Mouse (Mus musculus): ENCODE results near the gene Raver1. TPM values are rescaled to one million over a fixed set of nuclear protein-coding genes. Genes with fewer than 3 reads are reported as not detected.

Raver1 gene
- polyA plus RNA-seq, 1 experiment from 2014 or later = 64.2 TPM

GRCm38 (mm10) chr9:21026849-21027248 lies 65.0 kb downstream of the Raver1 start:
- H3K27ac ChIP-seq (replicated peaks; ENCODE audit: low read depth, low read length) = no peak overlapping the region
- ATAC-seq (ENCODE audit: low read depth) = no peak
- no peak overlapping the region for H3K4me3 ChIP-seq (ENCODE audit: low read depth, low read length)
- H3K4me2 ChIP-seq (ENCODE audit: low read depth, low read length) = no peak overlapping the region
- DNase-seq (ENCODE audit: low spot score) = no peak
- H3K27me3 ChIP-seq (replicated peaks; ENCODE audit: control insufficient read depth, insufficient read depth, low read length) = peaks cover 29% of the 10 kb centered on the region
- H3K4me1 ChIP-seq (ENCODE audit: control insufficient read depth, insufficient read depth, low read length) = peaks cover 18% of the 10 kb centered on the region
- no peaks in the 10 kb centered on the region for H3K36me3 ChIP-seq (ENCODE audit: control insufficient read depth, insufficient read depth, low read length)
- WGBS = 82% methylated on average over 12 of the region's 12 CpGs
- no peaks in the 10 kb centered on the region for H3K9me3 ChIP-seq (ENCODE audit: control insufficient read depth, low read length)
- no peak overlapping the region for H3K9ac ChIP-seq (ENCODE audit: low read depth, low read length)

- Histone ChIP-seq H3K4me3 (ENCODE audit: low read depth, low read length) (no peak overlapping the region), H3K4me2 (ENCODE audit: low read depth, low read length) (no peak overlapping the region), H3K9me3 (ENCODE audit: control insufficient read depth, low read length) (no peaks in the 10 kb centered on the region), H3K36me3 (ENCODE audit: control insufficient read depth, insufficient read depth, low read length) (no peaks in the 10 kb centered on the region), H3K4me1 (ENCODE audit: control insufficient read depth, insufficient read depth, low read length) (peaks cover 12% of the 10 kb centered on the region; the same call in 1 of the 2 replicates), H3K27me3 (replicated peaks; ENCODE audit: control insufficient read depth, insufficient read depth, low read length) (peaks cover 25% of the 10 kb centered on the region), H3K27ac (replicated peaks; ENCODE audit: low read depth, low read length) (no peak overlapping the region), H3K9ac (ENCODE audit: low read depth, low read length) (0 out of 2 replicates have a peak overlapping the region, but pooled peaks have one; percentile 40)
- DNase-seq (ENCODE audit: low spot score) (no peak), ATAC-seq (ENCODE audit: low read depth) (no peak)
- 65% methylated on average over 19 of the region's 19 CpGs for WGBS
Measured at GRCm38 (mm10) chr9:21025258-21025810, 66.5 kb downstream of the Raver1 start.

MicroRNA genes within 50 kb of the gene (microRNA counts, 519-probe panel; counts per million panel counts)
- microRNA mmu-miR-1900 = 2,781 counts per million, percentile 61 among the panel's probes with 10 or more counts

Small RNA genes lying within 50 kb of the gene (microRNA-seq; reads per million reads assigned to microRNA genes)
- not detected for gene Mir1900 (ENCODE audit: borderline number of aligned reads)
- gene Mir7082 (ENCODE audit: borderline number of aligned reads) = not detected

Other genes with a start within 250 kb of the Raver1 start
- gene A230050P20Rik, start 223.4 kb downstream of the Raver1 start, polyA plus RNA-seq (2014; fragmentation: Nextera tagmentation; extraction: Ambion mirVana) = 4.8 and 6.3 TPM in 2 replicates
- 3.4 and 4.2 TPM in 2 replicates for gene Angptl6, start 212.3 kb downstream of the Raver1 start, polyA plus RNA-seq (2014; fragmentation: Nextera tagmentation; extraction: Ambion mirVana)
- 65.7 and 76.3 TPM in 2 replicates for gene Ppan, start 203.8 kb downstream of the Raver1 start, polyA plus RNA-seq (2014; fragmentation: Nextera tagmentation; extraction: Ambion mirVana)
- 245 and 273 TPM in 2 replicates for gene Eif3g, start 193.4 kb downstream of the Raver1 start, polyA plus RNA-seq (2014; fragmentation: Nextera tagmentation; extraction: Ambion mirVana)
- gene Dnmt1, start 132.1 kb downstream of the Raver1 start, polyA plus RNA-seq (2014; fragmentation: Nextera tagmentation; extraction: Ambion mirVana) = 46.8 and 56.5 TPM in 2 replicates
- gene S1pr2, start 115.2 kb downstream of the Raver1 start, polyA plus RNA-seq (2014; fragmentation: Nextera tagmentation; extraction: Ambion mirVana) = 54.5 and 59.6 TPM in 2 replicates
- gene Mrpl4, start 89.3 kb downstream of the Raver1 start, polyA plus RNA-seq (2014; fragmentation: Nextera tagmentation; extraction: Ambion mirVana) = 110 and 119 TPM in 2 replicates
- gene Icam1, start 76.0 kb downstream of the Raver1 start, polyA plus RNA-seq (2014; fragmentation: Nextera tagmentation; extraction: Ambion mirVana) = 18.6 and 20.0 TPM in 2 replicates
- 0.65 and 0.69 TPM in 2 replicates for gene Icam4, start 62.6 kb downstream of the Raver1 start, polyA plus RNA-seq (2014; fragmentation: Nextera tagmentation; extraction: Ambion mirVana)
- 0.19 TPM in 1 of 2 replicates, not detected in the other for gene Icam5, start 59.9 kb downstream of the Raver1 start, polyA plus RNA-seq (2014; fragmentation: Nextera tagmentation; extraction: Ambion mirVana)
- gene Zglp1, start 24.9 kb downstream of the Raver1 start, polyA plus RNA-seq (2014; fragmentation: Nextera tagmentation; extraction: Ambion mirVana) = 0.87 and 1.2 TPM in 2 replicates
- gene Gm49373, start 18.9 kb downstream of the Raver1 start, polyA plus RNA-seq (2014; fragmentation: Nextera tagmentation; extraction: Ambion mirVana) = 0.24 TPM in 1 of 2 replicates, not detected in the other
- gene Fdx1l, start 18.4 kb downstream of the Raver1 start, polyA plus RNA-seq (2014; fragmentation: Nextera tagmentation; extraction: Ambion mirVana) = 60.8 and 62.7 TPM in 2 replicates
- 1.2 and 1.4 TPM in 2 replicates for gene Gm38431, start within 50 bp of the Raver1 start, polyA plus RNA-seq (2014; fragmentation: Nextera tagmentation; extraction: Ambion mirVana)
- 9.8 and 11.6 TPM in 2 replicates for gene Tyk2, start 39.2 kb upstream of the Raver1 start, polyA plus RNA-seq (2014; fragmentation: Nextera tagmentation; extraction: Ambion mirVana)
- gene Cdc37, start 58.0 kb upstream of the Raver1 start, polyA plus RNA-seq (2014; fragmentation: Nextera tagmentation; extraction: Ambion mirVana) = 259 and 298 TPM in 2 replicates
- gene Pde4a, start 73.7 kb upstream of the Raver1 start, polyA plus RNA-seq (2014; fragmentation: Nextera tagmentation; extraction: Ambion mirVana) = 6.2 and 6.9 TPM in 2 replicates
- gene Keap1, start 147.4 kb upstream of the Raver1 start, polyA plus RNA-seq (2014; fragmentation: Nextera tagmentation; extraction: Ambion mirVana) = 43.0 and 49.6 TPM in 2 replicates
- gene S1pr5, start 156.4 kb upstream of the Raver1 start, polyA plus RNA-seq (2014; fragmentation: Nextera tagmentation; extraction: Ambion mirVana) = 0.96 and 1.3 TPM in 2 replicates
- gene Atg4d, start 173.3 kb upstream of the Raver1 start, polyA plus RNA-seq (2014; fragmentation: Nextera tagmentation; extraction: Ambion mirVana) = 26.3 and 35.5 TPM in 2 replicates
- 11.0 and 14.4 TPM in 2 replicates for gene Kri1, start 196.0 kb upstream of the Raver1 start, polyA plus RNA-seq (2014; fragmentation: Nextera tagmentation; extraction: Ambion mirVana)
- 57.2 and 57.7 TPM in 2 replicates for gene Cdkn2d, start 199.4 kb upstream of the Raver1 start, polyA plus RNA-seq (2014; fragmentation: Nextera tagmentation; extraction: Ambion mirVana)
- 20.8 and 22.7 TPM in 2 replicates for gene Ap1m2, start 220.3 kb upstream of the Raver1 start, polyA plus RNA-seq (2014; fragmentation: Nextera tagmentation; extraction: Ambion mirVana)
- 111 and 132 TPM in 2 replicates for gene Slc44a2, start 228.7 kb upstream of the Raver1 start, polyA plus RNA-seq (2014; fragmentation: Nextera tagmentation; extraction: Ambion mirVana)